Mouse (Mus musculus): ENCODE measurements around the gene Stra8.

DNA sequence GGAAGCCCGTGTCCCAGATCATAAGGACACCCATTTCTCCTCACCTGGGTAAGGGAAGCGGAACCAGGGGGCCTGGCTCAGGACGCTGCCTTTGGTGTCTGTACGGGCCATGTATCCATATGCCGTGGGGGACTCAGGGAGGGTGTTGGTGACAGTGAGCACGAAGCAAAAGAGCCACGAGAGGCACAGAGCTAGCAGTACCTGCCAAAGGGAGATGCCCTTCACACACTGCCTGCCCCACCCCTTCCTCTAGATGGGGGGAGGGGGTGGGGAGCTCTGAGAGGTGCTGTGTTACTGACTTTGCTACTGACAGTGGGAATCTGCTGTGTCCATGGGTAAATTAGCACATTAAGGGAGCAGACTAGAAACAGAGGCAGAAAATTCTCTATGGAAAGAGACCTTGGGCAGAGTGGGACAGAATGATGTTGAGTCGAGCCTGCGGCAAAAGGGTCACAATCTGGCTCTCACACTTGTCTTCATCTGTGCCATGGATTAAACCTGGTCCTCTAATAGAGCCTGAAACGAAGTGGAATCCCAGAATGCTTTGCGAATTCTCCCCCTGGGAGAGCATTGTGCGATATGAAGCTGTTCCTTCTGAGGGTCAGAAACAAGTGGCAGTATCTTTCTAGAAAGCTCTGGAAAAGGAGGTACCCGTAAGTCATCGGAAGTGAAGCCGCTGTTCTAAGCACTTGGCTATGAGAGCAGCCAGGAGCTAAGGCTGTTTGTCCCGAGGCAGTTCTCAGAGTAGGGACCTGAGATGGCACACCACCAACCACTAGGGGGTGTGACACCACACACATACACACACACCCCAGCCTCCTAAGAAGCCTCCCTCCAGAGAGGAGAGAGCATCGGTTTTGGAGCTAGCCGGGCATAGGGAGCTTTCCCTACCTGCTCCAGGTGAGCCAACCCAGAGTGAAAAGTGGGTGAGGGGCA, 35.2 kb downstream of the Stra8 start:
- TF ChIP-seq GATA1 (IDR thresholded peaks at IDR 0.05; ENCODE audit: low read length) = no peak
- TF ChIP-seq TAL1 (IDR thresholded peaks at IDR 0.05; ENCODE audit: low read length) = no peak
